Mouse (Mus musculus): ENCODE measurements at regions not wholly inside any gene's neighbourhood (a gene's known extent, or its start where the extent isn't known, plus 50 kb on each side); places are given as distances from the start of the nearest gene placed in this dataset.
"Not testable (repeated sequence)": the region's sequence is repeated elsewhere in the genome, so short reads cannot be mapped to it uniquely, and the experiment has no call there.

- ATAC-seq (ENCODE audit: low TSS enrichment), result no peak
Observed at GRCm38 (mm10) chr4:69677315-69677714, 723.1 kb upstream of the Brinp1 start.

GRCm38 (mm10) chr4:69673456-69673855 lies 719.3 kb upstream of the Brinp1 start:
- ATAC-seq (ENCODE audit: low TSS enrichment), result peak; percentile 97

GRCm38 (mm10) chr4:69628908-69629307 lies 674.7 kb upstream of the Brinp1 start:
- ATAC-seq (ENCODE audit: low TSS enrichment), result peak; percentile 91

GRCm38 (mm10) chr4:69626426-69626825 lies 672.2 kb upstream of the Brinp1 start:
- not testable (repeated sequence) for ATAC-seq (ENCODE audit: low TSS enrichment)

- no peak for ATAC-seq (ENCODE audit: low TSS enrichment)
Observed at GRCm38 (mm10) chr4:69625831-69626230, 671.6 kb upstream of the Brinp1 start.

GRCm38 (mm10) chr4:69621058-69621609 lies 666.9 kb upstream of the Brinp1 start:
- ATAC-seq (ENCODE audit: low TSS enrichment), result no peak

- ATAC-seq (ENCODE audit: low TSS enrichment), result no peak
Observed at GRCm38 (mm10) chr4:69618161-69618730, 664.0 kb upstream of the Brinp1 start.

- no peak for ATAC-seq (ENCODE audit: low TSS enrichment)
Observed at GRCm38 (mm10) chr4:69614901-69615300, 660.7 kb upstream of the Brinp1 start.

- peak; percentile 42 for ATAC-seq (ENCODE audit: low TSS enrichment)
Observed at GRCm38 (mm10) chr4:69611681-69612300, 657.6 kb upstream of the Brinp1 start.

- peak; percentile 72 for ATAC-seq (ENCODE audit: low TSS enrichment)
Observed at GRCm38 (mm10) chr4:69608885-69609284, 654.7 kb upstream of the Brinp1 start.

- ATAC-seq (ENCODE audit: low TSS enrichment), result peak; percentile 52
Observed at GRCm38 (mm10) chr4:69596992-69597541, 642.9 kb upstream of the Brinp1 start.

GRCm38 (mm10) chr4:69594022-69594421 lies 639.8 kb upstream of the Brinp1 start:
- ATAC-seq (ENCODE audit: low TSS enrichment), result no peak

GRCm38 (mm10) chr4:69576256-69576655 lies 622.1 kb upstream of the Brinp1 start:
- no peak for ATAC-seq (ENCODE audit: low TSS enrichment)

- ATAC-seq (ENCODE audit: low TSS enrichment), result no peak
Observed at GRCm38 (mm10) chr4:69548104-69548503, 593.9 kb upstream of the Brinp1 start.

GRCm38 (mm10) chr4:69538172-69538908 lies 584.1 kb upstream of the Brinp1 start:
- peak; percentile 85 for ATAC-seq (ENCODE audit: low TSS enrichment)

- peak; percentile 94 for ATAC-seq (ENCODE audit: low TSS enrichment)
Observed at GRCm38 (mm10) chr4:69533107-69533506, 578.9 kb upstream of the Brinp1 start.

GRCm38 (mm10) chr4:69523112-69523511 lies 568.9 kb upstream of the Brinp1 start:
- no peak for ATAC-seq (ENCODE audit: low TSS enrichment)

- no peak for ATAC-seq (ENCODE audit: low TSS enrichment)
Observed at GRCm38 (mm10) chr4:69508281-69508680, 554.1 kb upstream of the Brinp1 start.

GRCm38 (mm10) chr4:69471200-69471599 lies 517.0 kb upstream of the Brinp1 start:
- ATAC-seq (ENCODE audit: low TSS enrichment), result peak; percentile 90

GRCm38 (mm10) chr4:69459990-69460389 lies 505.8 kb upstream of the Brinp1 start:
- ATAC-seq (ENCODE audit: low TSS enrichment), result no peak

GRCm38 (mm10) chr4:69456420-69456819 lies 502.2 kb upstream of the Brinp1 start:
- peak; percentile 99 for ATAC-seq (ENCODE audit: low TSS enrichment)

- ATAC-seq (ENCODE audit: low TSS enrichment), result no peak
Observed at GRCm38 (mm10) chr4:69446161-69446560, 492.0 kb upstream of the Brinp1 start.

Data from frontal cortex, adult (tissue).